Mouse (Mus musculus) hindbrain, postnatal 0 days (tissue): ENCODE data around the gene Dand5. TPM values are rescaled to one million over a fixed set of nuclear protein-coding genes. Genes with fewer than 3 reads are reported as not detected.
A peak's percentile ranks its signal among the peaks of the same experiment; 100 is the strongest.

Source experiments
- ATAC-seq: fragments of 200-750 bp; cut with Nextera tagmentation; 2 replicates; pipeline ENCODE4 v1.8.0; 2017; ENCODE audit warnings: mild to moderate bottlenecking, moderate TSS enrichment, moderate library complexity
- DNase-seq: peaks from one replicate; pipeline ENCODE4 v3.0.0-alpha.2; 2015; ENCODE audit warnings: low spot score
- H3K27ac ChIP-seq: fragments of 300-500 bp; sonication (generic); 2 replicates; pipeline ENCODE4 v1.5.1; 2014; ENCODE audit warnings: mild to moderate bottlenecking
- H3K27me3 ChIP-seq: fragments of 300-500 bp; sonication (generic); 2 replicates; pipeline ENCODE4 v1.6.1; 2014; ENCODE audit warnings: low read length, mixed read lengths; ENCODE audit not compliant: insufficient read depth
- H3K36me3 ChIP-seq: fragments of 300-500 bp; sonication (generic); 2 replicates; pipeline ENCODE4 v1.6.1; 2014; ENCODE audit warnings: low read length, mixed read lengths; ENCODE audit not compliant: insufficient read depth
- H3K4me1 ChIP-seq: fragments of 300-500 bp; sonication (generic); 2 replicates; pipeline ENCODE4 v1.6.1; 2014; ENCODE audit warnings: antibody characterized with exemption, low read length, mixed read lengths; ENCODE audit not compliant: insufficient read depth
- H3K4me2 ChIP-seq: fragments of 300-500 bp; sonication (generic); 2 replicates; pipeline ENCODE4 v1.6.1; 2014; ENCODE audit warnings: low read depth, mild to moderate bottlenecking, low read length, moderate library complexity, mixed read lengths
- H3K4me3 ChIP-seq: fragments of 300-500 bp; sonication (generic); 2 replicates; pipeline ENCODE4 v1.5.1; 2014; ENCODE audit warnings: low read length
- H3K9ac ChIP-seq: fragments of 300-500 bp; sonication (generic); replicated peaks from 2 replicates; pipeline ENCODE4 v1.6.1; 2014; ENCODE audit warnings: mild to moderate bottlenecking, low read length, moderate library complexity, mixed read lengths
- H3K9me3 ChIP-seq: fragments of 300-500 bp; sonication (generic); 2 replicates; pipeline ENCODE4 v1.6.1; 2016; ENCODE audit warnings: low read length, mixed read lengths
- CTCF ChIP-seq: IDR thresholded peaks from 2 replicates; pipeline ENCODE4 v1.5.1; 2016; ENCODE audit warnings: antibody characterized with exemption, control low read depth, low read depth
- WGBS: fragments of 180-500 bp; shearing (Covaris S2); extraction: QIAGEN DNeasy Blood & Tissue Kit; methylation state at CpG from one replicate; pipeline ENCODE4 v1.1.7; 2014; 5-methylcytosine and 5-hydroxymethylcytosine counted together
- polyA plus RNA-seq: library from polyadenylated mRNA; unstranded; fragments of >200 nt; fragmentation: Nextera tagmentation; extraction: Ambion mirVana; gene quantifications from 2 replicates; pipeline ENCODE4 v1.2.1, GENCODE M21; 2015
- total RNA-seq: library from RNA; depleted of rRNA; stranded (reverse); fragments of >200 nt; gene quantifications from 2 replicates; pipeline ENCODE4 v1.2.3, GENCODE M21; 2014; rRNA removed

Gene Dand5
- 6.6 and 7.2 TPM in 2 replicates for total RNA-seq
- 12.3 and 12.5 TPM in 2 replicates for polyA plus RNA-seq

GRCm38 (mm10) chr8:84822723-84823122 is at the start of gene Dand5:
TSS of gene Dand5 (minus strand) at chr8:84822823.
- no peak within 1 kb of the TSS for H3K27ac ChIP-seq
- H3K27me3 ChIP-seq = no peaks in the 10 kb centered on the region
- DNase-seq (no peak), ATAC-seq (no peak)
- H3K9ac ChIP-seq = peak within 1 kb of the TSS; percentile 18; the same call in 1 of the 2 replicates
- peak within 1 kb of the TSS; percentile 27 for H3K4me3 ChIP-seq
- H3K4me1 ChIP-seq = no peaks in the 10 kb centered on the region
- no peak for TF ChIP-seq CTCF
- H3K9me3 ChIP-seq = no peaks in the 10 kb centered on the region
- H3K4me2 ChIP-seq = peak within 1 kb of the TSS; percentile 51
- WGBS = 53% methylated on average over 3 of the region's 3 CpGs
- no peaks in the 10 kb centered on the region for H3K36me3 ChIP-seq

GRCm38 (mm10) chr8:84871376-84872308 is 49.0 kb upstream of the Dand5 start, which contains the start of gene Syce2:
TSS of gene Syce2 (plus strand) at chr8:84872111.
- ATAC-seq (peak; percentile 83), DNase-seq (peak; percentile 82)
- H3K4me1 ChIP-seq = 0 out of 2 replicates have a peak, but pooled peaks cover 5% of the 10 kb centered on the region
- 17% methylated on average over 39 of the region's 46 CpGs for WGBS
- H3K9ac ChIP-seq = peak within 1 kb of the TSS; percentile 48
- no peak within 1 kb of the TSS for H3K27ac ChIP-seq
- H3K4me3 ChIP-seq = peak within 1 kb of the TSS; percentile 39
- no peaks in the 10 kb centered on the region for H3K27me3 ChIP-seq
- peak; percentile 60 for TF ChIP-seq CTCF
- H3K36me3 ChIP-seq = peaks cover 21% of the 10 kb centered on the region
- no peaks in the 10 kb centered on the region for H3K9me3 ChIP-seq
- peak within 1 kb of the TSS; percentile 75 for H3K4me2 ChIP-seq

GRCm38 (mm10) chr8:84856864-84857441 is 34.3 kb upstream of the Dand5 start, which contains the start of gene Farsa:
TSS of gene Farsa (plus strand) at chr8:84856989.
- ATAC-seq (peak; percentile 95), DNase-seq (peak; percentile 97)
- under 1% methylated on average over 39 of the region's 39 CpGs for WGBS
- peaks cover 14% of the 10 kb centered on the region for H3K36me3 ChIP-seq
- H3K4me2 ChIP-seq = peak within 1 kb of the TSS; percentile 93
- TF ChIP-seq CTCF = no peak
- no peaks in the 10 kb centered on the region for H3K27me3 ChIP-seq
- peak within 1 kb of the TSS; percentile 87 for H3K27ac ChIP-seq
- peak within 1 kb of the TSS; percentile 80 for H3K9ac ChIP-seq
- peak within 1 kb of the TSS; percentile 63 for H3K4me3 ChIP-seq
- no peaks in the 10 kb centered on the region for H3K9me3 ChIP-seq
- H3K4me1 ChIP-seq = peaks cover 7% of the 10 kb centered on the region

- Histone ChIP-seq H3K4me3 (peak overlapping the region; percentile 63; the same call in 1 of the 2 replicates), H3K9me3 (no peaks in the 10 kb centered on the region), H3K27me3 (no peaks in the 10 kb centered on the region), H3K4me1 (peaks cover 7% of the 10 kb centered on the region), H3K4me2 (no peak overlapping the region), H3K36me3 (peaks cover 9% of the 10 kb centered on the region), H3K9ac (no peak overlapping the region), H3K27ac (no peak overlapping the region)
- no peak for TF ChIP-seq CTCF
- WGBS = 93% methylated on average over 3 of the region's 3 CpGs
- ATAC-seq (no peak), DNase-seq (no peak)
These were observed 33.8 kb upstream of the Dand5 start for GRCm38 (mm10) chr8:84856434-84856833.

DNA sequence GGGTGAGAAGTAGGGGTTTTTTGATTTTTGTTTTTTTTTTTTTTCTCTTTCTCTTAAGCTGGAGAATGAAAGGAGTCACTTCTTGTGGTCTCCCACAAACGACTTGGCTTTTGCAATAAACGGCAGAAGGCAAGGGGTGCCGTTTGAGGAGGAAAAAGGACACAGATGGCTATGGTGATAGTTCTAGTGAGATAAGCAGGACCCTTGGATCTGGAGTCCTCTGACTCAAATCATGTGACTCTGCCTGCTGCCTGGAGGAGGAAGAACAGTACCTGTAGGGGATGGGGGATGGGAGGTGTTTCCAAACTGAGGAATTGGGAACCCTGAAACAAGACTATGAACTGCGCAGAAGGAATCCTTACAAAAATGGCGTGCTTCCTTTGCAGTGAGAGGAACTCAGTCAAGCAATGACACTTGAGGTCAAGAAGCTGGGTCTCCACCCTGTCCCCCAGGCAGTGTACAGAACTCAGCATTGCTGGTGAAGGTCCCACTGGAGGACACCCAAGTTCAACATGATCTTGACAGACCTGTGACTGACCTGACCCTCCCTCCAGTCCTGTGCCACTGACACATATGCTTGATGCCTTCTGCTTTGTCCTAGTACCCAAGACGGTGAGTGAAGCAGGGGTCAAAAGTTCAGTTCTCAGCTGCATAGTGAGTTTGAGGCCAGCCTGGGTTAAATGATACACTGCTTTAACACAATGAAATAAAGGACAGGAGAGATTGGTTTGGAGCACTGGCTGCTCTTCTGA is 25.2 kb upstream of the Dand5 start:
- H3K36me3 ChIP-seq = peaks cover 22% of the 10 kb centered on the region
- no peak for TF ChIP-seq CTCF
- peak overlapping the region; percentile 73 for H3K27ac ChIP-seq
- peak overlapping the region; percentile 59 for H3K9ac ChIP-seq
- 40% methylated on average over 6 of the region's 6 CpGs for WGBS
- no peaks in the 10 kb centered on the region for H3K27me3 ChIP-seq
- no peaks in the 10 kb centered on the region for H3K9me3 ChIP-seq
- ATAC-seq (no peak), DNase-seq (no peak)
- H3K4me1 ChIP-seq = peaks cover 9% of the 10 kb centered on the region
- peak overlapping the region; percentile 94; the same call in 1 of the 2 replicates for H3K4me3 ChIP-seq
- peak overlapping the region; percentile 62 for H3K4me2 ChIP-seq
